Mouse (Mus musculus) liver, postnatal 0 days (tissue): Measurements from ENCODE around the gene Otulin. TPM values are rescaled to one million over a fixed set of nuclear protein-coding genes. Genes with fewer than 3 reads are reported as not detected.

ENCODE experiments used
- ATAC-seq: fragments of 200-750 bp; cut with Nextera tagmentation; 2 replicates; pipeline ENCODE4 v1.8.0; 2017; ENCODE audit warnings: mild to moderate bottlenecking, moderate library complexity
- DNase-seq: peaks from one replicate; pipeline ENCODE4 v3.0.0-alpha.2; 2016
- H3K27ac ChIP-seq: fragments of 300-500 bp; sonication (generic); 2 replicates; pipeline ENCODE4 v1.5.1; 2014; ENCODE audit warnings: antibody characterized with exemption, moderate library complexity, mild to moderate bottlenecking, low read depth
- H3K27me3 ChIP-seq: fragments of 300-500 bp; sonication (generic); 2 replicates; pipeline ENCODE4 v1.6.1; 2014; ENCODE audit warnings: low read length, control low read depth, mixed read lengths; ENCODE audit not compliant: insufficient read depth
- H3K36me3 ChIP-seq: fragments of 300-500 bp; sonication (generic); replicated peaks from 2 replicates; pipeline ENCODE4 v1.6.1; 2014; ENCODE audit warnings: mild to moderate bottlenecking, control low read depth, low read length, moderate library complexity, mixed read lengths; ENCODE audit not compliant: insufficient read depth
- H3K4me1 ChIP-seq: fragments of 300-500 bp; sonication (generic); 2 replicates; pipeline ENCODE4 v1.6.1; 2014; ENCODE audit warnings: antibody characterized with exemption, mild to moderate bottlenecking, control low read depth; ENCODE audit not compliant: insufficient read depth
- H3K4me2 ChIP-seq: fragments of 300-500 bp; sonication (generic); 2 replicates; pipeline ENCODE4 v1.6.1; 2014; ENCODE audit warnings: low read depth, mild to moderate bottlenecking, low read length, moderate library complexity, mixed read lengths
- H3K4me3 ChIP-seq: fragments of 300-500 bp; sonication (generic); 2 replicates; pipeline ENCODE4 v1.5.1; 2014; ENCODE audit warnings: low read depth, low read length
- H3K9ac ChIP-seq: fragments of 300-500 bp; sonication (generic); replicated peaks from 2 replicates; pipeline ENCODE4 v1.6.1; 2014; ENCODE audit warnings: mild to moderate bottlenecking, moderate library complexity
- H3K9me3 ChIP-seq: fragments of 300-500 bp; sonication (generic); 2 replicates; pipeline ENCODE4 v1.6.1; 2016; ENCODE audit warnings: mild to moderate bottlenecking, control low read depth, low read length, mixed read lengths
- CTCF ChIP-seq: sonication (generic); IDR thresholded peaks from 2 replicates; pipeline ENCODE4 v1.5.1; 2016; ENCODE audit warnings: antibody characterized with exemption, low read depth
- EP300 ChIP-seq: IDR thresholded peaks from 2 replicates; pipeline ENCODE4 v1.6.1; 2016; ENCODE audit warnings: antibody characterized with exemption, low read depth, mild to moderate bottlenecking
- WGBS: fragments of 180-500 bp; shearing (Covaris S2); extraction: QIAGEN DNeasy Blood & Tissue Kit; methylation state at CpG from one replicate; pipeline ENCODE4 v1.1.7; 2014; ENCODE audit not compliant: insufficient replicate concordance; 5-methylcytosine and 5-hydroxymethylcytosine counted together
- polyA plus RNA-seq: library from polyadenylated mRNA; unstranded; fragments of >200 nt; fragmentation: Nextera tagmentation; extraction: Ambion mirVana; gene quantifications from 2 replicates; pipeline ENCODE4 v1.2.1, GENCODE M21; 2015

Gene Otulin
- polyA plus RNA-seq, 1 experiment from 2014 or later: 20.8 TPM

- no peak for ATAC-seq
Observed at GRCm38 (mm10) chr15:27633941-27634900, 3.7 kb upstream of the Otulin start.

GRCm38 (mm10) chr15:27629800-27630600 lies 493 bp downstream of the Otulin start:
- DNase-seq (peak; percentile 38), ATAC-seq (peak; percentile 53)
- Histone ChIP-seq H3K9ac (peak overlapping the region; percentile 97), H3K4me3 (peak overlapping the region; percentile 86), H3K27ac (peak overlapping the region; percentile 89), H3K27me3 (no peaks in the 10 kb centered on the region), H3K9me3 (no peaks in the 10 kb centered on the region), H3K4me2 (peak overlapping the region; percentile 85), H3K36me3 (peaks cover 4% of the 10 kb centered on the region; the same call in 1 of the 2 replicates), H3K4me1 (peaks cover 42% of the 10 kb centered on the region)
- no peak for TF ChIP-seq EP300
- WGBS: 2% methylated on average over 34 of the region's 53 CpGs

More at GRCm38 (mm10) chr15:27633941-27634900, 3.7 kb upstream of the Otulin start:
- Histone ChIP-seq H3K4me3 (no peak overlapping the region), H3K27ac (no peak overlapping the region), H3K27me3 (no peaks in the 10 kb centered on the region), H3K4me1 (peaks cover 10% of the 10 kb centered on the region; the same call in 1 of the 2 replicates), H3K4me2 (no peak overlapping the region), H3K9me3 (no peaks in the 10 kb centered on the region), H3K9ac (no peak overlapping the region), H3K36me3 (no peaks in the 10 kb centered on the region)
- WGBS: 77% methylated on average over 8 of the region's 8 CpGs
- no peak for DNase-seq
- no peak for TF ChIP-seq EP300
- no peak for TF ChIP-seq CTCF

- H3K27me3 ChIP-seq: no peaks in the 10 kb centered on the region
- no peak overlapping the region; the same call in 1 of the 2 replicates for H3K9ac ChIP-seq
- H3K4me2 ChIP-seq: peak overlapping the region; percentile 85
- no peak overlapping the region for H3K27ac ChIP-seq
- H3K4me1 ChIP-seq: peaks cover 51% of the 10 kb centered on the region
- TF ChIP-seq CTCF (no peak), EP300 (no peak)
- peak overlapping the region; percentile 86 for H3K4me3 ChIP-seq
- 71% methylated on average over 4 of the region's 4 CpGs for WGBS
- H3K36me3 ChIP-seq: peaks cover 4% of the 10 kb centered on the region; the same call in 1 of the 2 replicates
- ATAC-seq: no peak
- no peaks in the 10 kb centered on the region for H3K9me3 ChIP-seq
- no peak for DNase-seq
Observed at GRCm38 (mm10) chr15:27629046-27629445, 1.4 kb downstream of the Otulin start.

GRCm38 (mm10) chr15:27627794-27628193 lies 2.7 kb downstream of the Otulin start:
- H3K9ac ChIP-seq: no peak overlapping the region
- peaks cover 54% of the 10 kb centered on the region for H3K4me1 ChIP-seq
- DNase-seq (no peak), ATAC-seq (no peak)
- WGBS: 48% methylated on average over 9 of the region's 9 CpGs
- H3K27ac ChIP-seq: no peak overlapping the region
- no peak overlapping the region for H3K4me3 ChIP-seq
- no peak overlapping the region for H3K4me2 ChIP-seq
- TF ChIP-seq CTCF: no peak
- no peak for TF ChIP-seq EP300
- H3K27me3 ChIP-seq: no peaks in the 10 kb centered on the region
- no peaks in the 10 kb centered on the region for H3K9me3 ChIP-seq
- H3K36me3 ChIP-seq: peaks cover 4% of the 10 kb centered on the region; the same call in 1 of the 2 replicates

- H3K4me3 ChIP-seq: no peak overlapping the region
- peaks cover 11% of the 10 kb centered on the region for H3K36me3 ChIP-seq
- no peaks in the 10 kb centered on the region for H3K9me3 ChIP-seq
- WGBS: 58% methylated on average over 1 of the region's 1 CpGs
- H3K4me1 ChIP-seq: peaks cover 53% of the 10 kb centered on the region
- H3K4me2 ChIP-seq: peak overlapping the region; percentile 19; the same call in 1 of the 2 replicates
- H3K9ac ChIP-seq: no peak overlapping the region
- H3K27ac ChIP-seq: peak overlapping the region; percentile 34; the same call in 1 of the 2 replicates
- no peak for TF ChIP-seq EP300
- no peak for TF ChIP-seq CTCF
- no peak for DNase-seq
- ATAC-seq: no peak
- no peaks in the 10 kb centered on the region for H3K27me3 ChIP-seq
Observed at GRCm38 (mm10) chr15:27626314-27626713, 4.2 kb downstream of the Otulin start.

- no peak for ATAC-seq
- TF ChIP-seq EP300 (no peak), CTCF (no peak)
Observed at GRCm38 (mm10) chr15:27625890-27626255, 4.6 kb downstream of the Otulin start.

More at GRCm38 (mm10) chr15:27625890-27626255, 4.6 kb downstream of the Otulin start:
- Histone ChIP-seq H3K4me3 (no peak overlapping the region), H3K9me3 (no peaks in the 10 kb centered on the region), H3K27me3 (no peaks in the 10 kb centered on the region), H3K4me1 (peaks cover 48% of the 10 kb centered on the region), H3K27ac (peak overlapping the region; percentile 34), H3K4me2 (peak overlapping the region; percentile 37), H3K9ac (no peak overlapping the region), H3K36me3 (peaks cover 13% of the 10 kb centered on the region)
- WGBS: 49% methylated on average over 10 of the region's 10 CpGs
- no peak for DNase-seq
